Mouse (Mus musculus): Measurements from ENCODE around the gene Vps37c. TPM values are rescaled to one million over a fixed set of nuclear protein-coding genes. Genes with fewer than 3 reads are reported as not detected.

Vps37c gene
- polyA plus RNA-seq, 1 experiment: 29.5 TPM

- WGBS: 94% methylated on average over 4 of the region's 4 CpGs
- Histone ChIP-seq H3K27ac (ENCODE audit: control insufficient read depth, insufficient read depth, low read depth, low read length, poor library complexity) (no peak overlapping the region), H3K4me3 (replicated peaks; ENCODE audit: control insufficient read depth, low read depth, low read length) (no peak overlapping the region), H3K4me1 (ENCODE audit: control insufficient read depth, insufficient read depth, low read length) (no peaks in the 10 kb centered on the region)
- TF ChIP-seq POLR2A (IDR thresholded peaks at IDR 0.05; ENCODE audit: borderline replicate concordance, control insufficient read depth, low read depth, low read length) (no peak), CTCF (IDR thresholded peaks at IDR 0.05; ENCODE audit: control insufficient read depth, insufficient read depth, low read length) (no peak)
These were observed 22.2 kb downstream of the Vps37c start for GRCm38 (mm10) chr19:10710751-10711150.

GRCm38 (mm10) chr19:10712194-10712593 lies 23.7 kb downstream of the Vps37c start:
- Histone ChIP-seq H3K4me3 (replicated peaks; ENCODE audit: control insufficient read depth, low read depth, low read length) (no peak overlapping the region), H3K27ac (ENCODE audit: control insufficient read depth, insufficient read depth, low read depth, low read length, poor library complexity) (no peak overlapping the region), H3K4me1 (ENCODE audit: control insufficient read depth, insufficient read depth, low read length) (no peaks in the 10 kb centered on the region)
- WGBS: 91% methylated on average over 7 of the region's 7 CpGs
- no peak for TF ChIP-seq POLR2A (IDR thresholded peaks at IDR 0.05; ENCODE audit: borderline replicate concordance, control insufficient read depth, low read depth, low read length)
- TF ChIP-seq CTCF (IDR thresholded peaks at IDR 0.05; ENCODE audit: control insufficient read depth, insufficient read depth, low read length): no peak

GRCm38 (mm10) chr19:10712646-10713045 lies 24.1 kb downstream of the Vps37c start:
- Histone ChIP-seq H3K27ac (ENCODE audit: control insufficient read depth, insufficient read depth, low read depth, low read length, poor library complexity) (no peak overlapping the region), H3K4me3 (replicated peaks; ENCODE audit: control insufficient read depth, low read depth, low read length) (no peak overlapping the region), H3K4me1 (ENCODE audit: control insufficient read depth, insufficient read depth, low read length) (no peaks in the 10 kb centered on the region)
- 91% methylated on average over 12 of the region's 12 CpGs for WGBS
- TF ChIP-seq CTCF (IDR thresholded peaks at IDR 0.05; ENCODE audit: control insufficient read depth, insufficient read depth, low read length) (no peak), POLR2A (IDR thresholded peaks at IDR 0.05; ENCODE audit: borderline replicate concordance, control insufficient read depth, low read depth, low read length) (no peak)

- no peak overlapping the region for H3K27ac ChIP-seq (ENCODE audit: control insufficient read depth, insufficient read depth, low read depth, low read length, poor library complexity)
- 89% methylated on average over 10 of the region's 10 CpGs for WGBS
- H3K4me3 ChIP-seq (replicated peaks; ENCODE audit: control insufficient read depth, low read depth, low read length): no peak overlapping the region
- no peak for TF ChIP-seq POLR2A (IDR thresholded peaks at IDR 0.05; ENCODE audit: borderline replicate concordance, control insufficient read depth, low read depth, low read length)
- TF ChIP-seq CTCF (IDR thresholded peaks at IDR 0.05; ENCODE audit: control insufficient read depth, insufficient read depth, low read length): no peak
- H3K4me1 ChIP-seq (ENCODE audit: control insufficient read depth, insufficient read depth, low read length): no peaks in the 10 kb centered on the region
These were observed 25.0 kb downstream of the Vps37c start for GRCm38 (mm10) chr19:10713551-10713950.

- Histone ChIP-seq H3K4me1 (ENCODE audit: control insufficient read depth, insufficient read depth, low read length) (no peaks in the 10 kb centered on the region), H3K27ac (ENCODE audit: control insufficient read depth, insufficient read depth, low read depth, low read length, poor library complexity) (no peak overlapping the region), H3K4me3 (replicated peaks; ENCODE audit: control insufficient read depth, low read depth, low read length) (no peak overlapping the region)
- TF ChIP-seq CTCF (IDR thresholded peaks at IDR 0.05; ENCODE audit: control insufficient read depth, insufficient read depth, low read length) (no peak), POLR2A (IDR thresholded peaks at IDR 0.05; ENCODE audit: borderline replicate concordance, control insufficient read depth, low read depth, low read length) (no peak)
- WGBS: 79% methylated on average over 6 of the region's 6 CpGs
These were observed 25.6 kb downstream of the Vps37c start for GRCm38 (mm10) chr19:10714168-10714567.

GRCm38 (mm10) chr19:10714682-10715475 lies 26.3 kb downstream of the Vps37c start:
- Histone ChIP-seq H3K4me3 (replicated peaks; ENCODE audit: control insufficient read depth, low read depth, low read length) (no peak overlapping the region), H3K4me1 (ENCODE audit: control insufficient read depth, insufficient read depth, low read length) (no peaks in the 10 kb centered on the region), H3K27ac (ENCODE audit: control insufficient read depth, insufficient read depth, low read depth, low read length, poor library complexity) (no peak overlapping the region)
- TF ChIP-seq POLR2A (IDR thresholded peaks at IDR 0.05; ENCODE audit: borderline replicate concordance, control insufficient read depth, low read depth, low read length) (no peak), CTCF (IDR thresholded peaks at IDR 0.05; ENCODE audit: control insufficient read depth, insufficient read depth, low read length) (peak; percentile 92)
- 40% methylated on average over 4 of the region's 4 CpGs for WGBS

GRCm38 (mm10) chr19:10715476-10715875 lies 26.9 kb downstream of the Vps37c start:
- H3K27ac ChIP-seq (ENCODE audit: control insufficient read depth, insufficient read depth, low read depth, low read length, poor library complexity): no peak overlapping the region
- no peak overlapping the region for H3K4me3 ChIP-seq (replicated peaks; ENCODE audit: control insufficient read depth, low read depth, low read length)
- H3K4me1 ChIP-seq (ENCODE audit: control insufficient read depth, insufficient read depth, low read length): no peaks in the 10 kb centered on the region
- no peak for TF ChIP-seq POLR2A (IDR thresholded peaks at IDR 0.05; ENCODE audit: borderline replicate concordance, control insufficient read depth, low read depth, low read length)
- no peak for TF ChIP-seq CTCF (IDR thresholded peaks at IDR 0.05; ENCODE audit: control insufficient read depth, insufficient read depth, low read length)
- 68% methylated on average over 6 of the region's 6 CpGs for WGBS

GRCm38 (mm10) chr19:10718251-10718775 lies 29.8 kb downstream of the Vps37c start:
- Histone ChIP-seq H3K4me3 (replicated peaks; ENCODE audit: control insufficient read depth, low read depth, low read length) (no peak overlapping the region), H3K4me1 (ENCODE audit: control insufficient read depth, insufficient read depth, low read length) (no peaks in the 10 kb centered on the region), H3K27ac (ENCODE audit: control insufficient read depth, insufficient read depth, low read depth, low read length, poor library complexity) (no peak overlapping the region)
- 54% methylated on average over 7 of the region's 7 CpGs for WGBS
- TF ChIP-seq CTCF (IDR thresholded peaks at IDR 0.05; ENCODE audit: control insufficient read depth, insufficient read depth, low read length): no peak
- TF ChIP-seq POLR2A (IDR thresholded peaks at IDR 0.05; ENCODE audit: borderline replicate concordance, control insufficient read depth, low read depth, low read length): no peak

All from bone marrow, adult 2 months (tissue).